Mouse (Mus musculus) myocyte (in vitro differentiated cells): ENCODE measurements around the gene Arpc1a. TPM values are rescaled to one million over a fixed set of nuclear protein-coding genes. Genes with fewer than 3 reads are reported as not detected.
A peak's percentile ranks its signal among the peaks of the same experiment; 100 is the strongest.
"Not testable (repeated sequence)": the region's sequence is repeated elsewhere in the genome, so short reads cannot be mapped to it uniquely, and the experiment has no call there.

Experiments used
- H3K27me3 ChIP-seq: one replicate; pipeline ENCODE4 v1.6.1; 2011; ENCODE audit not compliant: control insufficient read depth, insufficient read depth, insufficient read length
- H3K36me3 ChIP-seq: one replicate; pipeline ENCODE4 v1.6.1; 2011; ENCODE audit not compliant: control insufficient read depth, insufficient read depth
- H3K4me2 ChIP-seq: one replicate; pipeline ENCODE4 v1.6.1; 2011; ENCODE audit warnings: low read depth, control low read depth
- H3K4me3 ChIP-seq: one replicate; pipeline ENCODE4 v1.5.1; 2011; ENCODE audit warnings: mild to moderate bottlenecking, control low read depth, moderate library complexity
- H3K79me2 ChIP-seq: one replicate; pipeline ENCODE4 v1.6.1; 2011; ENCODE audit not compliant: control insufficient read depth, insufficient read depth
- H3ac ChIP-seq: one replicate; pipeline ENCODE4 v1.6.1; 2011; ENCODE audit not compliant: control insufficient read depth, insufficient read length
- CEBPB ChIP-seq: IDR thresholded peaks from 2 replicates; pipeline ENCODE4 v1.6.1; 2011; ENCODE audit warnings: mild to moderate bottlenecking, moderate library complexity; ENCODE audit not compliant: poor library complexity, insufficient read depth, severe bottlenecking
- E2F4 ChIP-seq: IDR thresholded peaks from one replicate; pipeline ENCODE4 v1.6.1; 2011; ENCODE audit warnings: mild to moderate bottlenecking, control low read depth, moderate library complexity; ENCODE audit not compliant: insufficient read depth
- MAX ChIP-seq: IDR thresholded peaks from one replicate; pipeline ENCODE4 v1.6.1; 2011; ENCODE audit warnings: low read depth, mild to moderate bottlenecking, control low read depth
- MYOD1 ChIP-seq, 3 experiments: IDR thresholded peaks; one replicate each; pipeline ENCODE4 v1.6.1; 2011; ENCODE audit warnings: control low read depth in 2 of 3, low read depth in 2 of 3, mild to moderate bottlenecking in 2 of 3, moderate library complexity in 1 of 3; ENCODE audit not compliant: insufficient read length in 2 of 3, control insufficient read depth in 1 of 3
- MYOG ChIP-seq, 3 experiments: IDR thresholded peaks; one replicate each; pipeline ENCODE4 v1.6.1; 2011; ENCODE audit warnings: control low read depth in 2 of 3, low read depth in 2 of 3, mild to moderate bottlenecking in 2 of 3; ENCODE audit not compliant: insufficient read length in 2 of 3, control insufficient read depth in 1 of 3, insufficient read depth in 1 of 3
- POLR2A ChIP-seq: IDR thresholded peaks from one replicate; pipeline ENCODE4 v1.6.1; 2011; ENCODE audit warnings: low read depth, mild to moderate bottlenecking, control low read depth, moderate library complexity; ENCODE audit not compliant: insufficient read length
- POLR2AphosphoS2 ChIP-seq: IDR thresholded peaks from one replicate; pipeline ENCODE4 v1.6.1; 2011; ENCODE audit warnings: low read depth, control low read depth; ENCODE audit not compliant: insufficient read length
- REST ChIP-seq: IDR thresholded peaks from one replicate; pipeline ENCODE4 v1.6.1; 2011; ENCODE audit warnings: mild to moderate bottlenecking, control low read depth, moderate library complexity; ENCODE audit not compliant: insufficient read depth, insufficient read length
- SRF ChIP-seq: IDR thresholded peaks from one replicate; pipeline ENCODE4 v1.6.1; 2011; ENCODE audit warnings: low read depth; ENCODE audit not compliant: control insufficient read depth, insufficient read length
- TCF12 ChIP-seq: IDR thresholded peaks from one replicate; pipeline ENCODE4 v1.6.1; 2011; ENCODE audit warnings: mild to moderate bottlenecking, control low read depth; ENCODE audit not compliant: poor library complexity, insufficient read depth, severe bottlenecking
- TCF3 ChIP-seq: IDR thresholded peaks from one replicate; pipeline ENCODE4 v1.6.1; 2011; ENCODE audit warnings: low read depth, control low read depth; ENCODE audit not compliant: insufficient read length
- USF1 ChIP-seq: IDR thresholded peaks from one replicate; pipeline ENCODE4 v1.6.1; 2011; ENCODE audit warnings: low read depth, mild to moderate bottlenecking, control low read depth, moderate library complexity
- polyA plus RNA-seq: library from polyadenylated mRNA; unstranded; fragments of >200 nt; fragmentation: generic; extraction: Trizol; gene quantifications from one replicate; pipeline ENCODE4 v1.2.1, GENCODE M21; 2012; ENCODE audit warnings: missing spikeins

The Arpc1a gene
- polyA plus RNA-seq, result 67.2 TPM

- peaks cover 7% of the 10 kb centered on the region for H3K27me3 ChIP-seq
- H3K4me2 ChIP-seq, result peak within 1 kb of the TSS; percentile 81
- peak; percentile 73 for TF ChIP-seq POLR2AphosphoS2
- no peak for TF ChIP-seq REST
- no peak for TF ChIP-seq TCF12
- TF ChIP-seq POLR2A, result peak; percentile 84
- H3K4me3 ChIP-seq, result peak within 1 kb of the TSS; percentile 77
- peak within 1 kb of the TSS; percentile 70 for H3ac ChIP-seq
- H3K36me3 ChIP-seq, result no peaks in the 10 kb centered on the region
- H3K79me2 ChIP-seq, result peaks cover 48% of the 10 kb centered on the region
Measured at GRCm38 (mm10) chr5:145083632-145084451, at the start of gene Arpc1a, which contains the start of gene Kpna7. Arpc1a (plus strand) TSS chr5:145083830. Kpna7 (minus strand) TSS chr5:145084030.

- Histone ChIP-seq H3ac (no peak overlapping the region), H3K4me2 (no peak overlapping the region), H3K27me3 (no peaks in the 10 kb centered on the region), H3K36me3 (no peaks in the 10 kb centered on the region), H3K4me3 (no peak overlapping the region), H3K79me2 (no peaks in the 10 kb centered on the region)
- TF ChIP-seq TCF12, result no peak
- TF ChIP-seq TCF3, result no peak
- TF ChIP-seq MAX, result no peak
- TF ChIP-seq POLR2AphosphoS2, result no peak
- no peak for TF ChIP-seq REST
- TF ChIP-seq POLR2A, result no peak
Measured at GRCm38 (mm10) chr5:145041628-145042027, 42.0 kb upstream of the Arpc1a start.

GRCm38 (mm10) chr5:145042690-145043089 is 40.9 kb upstream of the Arpc1a start, which contains the start of gene 1700018F24Rik:
1700018F24Rik (plus strand) TSS chr5:145042990.
- not testable (repeated sequence) for H3K4me2 ChIP-seq, H3K36me3 ChIP-seq, H3ac ChIP-seq, H3K4me3 ChIP-seq, H3K79me2 ChIP-seq, H3K27me3 ChIP-seq

GRCm38 (mm10) chr5:145054187-145054586 is 29.4 kb upstream of the Arpc1a start:
- H3K36me3 ChIP-seq, H3K4me3 ChIP-seq: not testable (repeated sequence)

GRCm38 (mm10) chr5:145057907-145058306 is 25.7 kb upstream of the Arpc1a start:
- H3K36me3 ChIP-seq, result no peaks in the 10 kb centered on the region
- no peak overlapping the region for H3K4me3 ChIP-seq
- H3K4me2 ChIP-seq, result no peak overlapping the region
- no peaks in the 10 kb centered on the region for H3K79me2 ChIP-seq
- H3K27me3 ChIP-seq, result peaks cover 13% of the 10 kb centered on the region
- H3ac ChIP-seq, result no peak overlapping the region
- TF ChIP-seq POLR2AphosphoS2, result no peak
- TF ChIP-seq TCF3, result no peak
- no peak for TF ChIP-seq USF1
- no peak for TF ChIP-seq E2F4
- TF ChIP-seq MYOD1 (IDR thresholded peaks at IDR 0.05; ENCODE audit: control insufficient read depth in 1 of 3, insufficient read length in 2 of 3, low read depth in 2 of 3), result no peak
- TF ChIP-seq POLR2A, result no peak
- no peak for TF ChIP-seq TCF12
- no peak for TF ChIP-seq REST
- no peak for TF ChIP-seq MYOG (IDR thresholded peaks at IDR 0.05; ENCODE audit: control insufficient read depth in 1 of 3, insufficient read depth in 1 of 3, insufficient read length in 2 of 3, low read depth in 2 of 3)
- no peak for TF ChIP-seq CEBPB

More at GRCm38 (mm10) chr5:145054187-145054586, 29.4 kb upstream of the Arpc1a start:
- H3K27me3 ChIP-seq, H3K4me2 ChIP-seq, H3ac ChIP-seq, H3K79me2 ChIP-seq: not testable (repeated sequence)

- no peak overlapping the region for H3K4me2 ChIP-seq
- no peak overlapping the region for H3K4me3 ChIP-seq
- H3K79me2 ChIP-seq, result no peaks in the 10 kb centered on the region
- peaks cover 9% of the 10 kb centered on the region for H3K27me3 ChIP-seq
- H3K36me3 ChIP-seq, result no peaks in the 10 kb centered on the region
- no peak overlapping the region for H3ac ChIP-seq
- TF ChIP-seq MYOG (IDR thresholded peaks at IDR 0.05; ENCODE audit: control insufficient read depth in 1 of 3, insufficient read depth in 1 of 3, insufficient read length in 2 of 3, low read depth in 2 of 3) (no peak), POLR2AphosphoS2 (no peak), REST (no peak), MAX (no peak), USF1 (no peak), TCF12 (no peak), TCF3 (no peak), SRF (no peak), MYOD1 (IDR thresholded peaks at IDR 0.05; ENCODE audit: control insufficient read depth in 1 of 3, insufficient read length in 2 of 3, low read depth in 2 of 3) (no peak), CEBPB (no peak), POLR2A (no peak)
Measured at GRCm38 (mm10) chr5:145058722-145059121, 24.9 kb upstream of the Arpc1a start.
